Mouse (Mus musculus) R1 (cell line): Measurements from ENCODE around the gene Spam1.

ENCODE experiments used
- DNase-seq: peaks from one replicate; pipeline ENCODE4 v3.0.0-alpha.2; 2018; ENCODE audit warnings: low read depth, low spot score

The Spam1 gene

DNA sequence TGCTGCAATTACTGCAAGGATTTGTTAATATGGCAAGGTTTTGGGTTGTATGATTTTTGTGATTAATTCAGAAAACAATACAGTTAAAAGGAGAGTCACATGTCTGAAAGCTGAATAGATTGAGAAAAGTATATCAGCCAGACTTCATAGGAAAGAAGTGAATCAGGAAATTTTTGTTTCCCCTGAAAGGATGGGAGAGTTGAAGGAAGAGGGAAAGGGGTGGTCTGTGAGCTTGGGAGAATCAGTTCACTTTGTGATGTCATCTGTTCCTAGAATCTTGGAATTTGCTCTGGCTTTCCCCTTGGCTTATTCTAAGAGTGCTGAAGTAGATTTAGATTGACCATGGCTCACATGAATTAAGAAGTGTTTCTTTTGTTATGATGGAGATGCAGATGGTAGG lies at the start of gene Spam1:
TSS of gene Spam1 (plus strand) at position 301 of the 400 bp plus-strand sequence.
- no peak for DNase-seq

DNA sequence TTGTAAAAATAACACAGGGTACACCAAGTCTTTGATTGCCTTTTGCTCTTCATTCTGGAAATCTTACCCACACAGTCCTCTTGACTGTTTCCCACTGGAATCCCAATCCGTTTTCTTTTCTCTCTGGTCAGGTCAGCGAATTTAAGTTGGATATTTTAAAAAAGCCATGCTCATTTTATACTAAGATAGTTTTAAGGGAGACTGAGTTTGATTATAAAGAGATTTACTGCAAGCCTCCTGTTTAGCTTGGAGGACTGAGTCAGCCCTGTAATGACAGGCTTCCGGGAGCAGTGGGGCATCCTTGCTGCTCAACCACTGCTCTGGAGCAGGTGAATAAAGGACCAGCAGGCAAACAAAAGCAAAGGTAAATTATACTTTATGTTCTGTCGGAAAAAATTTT lies 43.0 kb upstream of the Spam1 start, which contains the start of gene Hyal4:
TSS of gene Hyal4 (plus strand) at position 301 of the 400 bp plus-strand sequence.
- DNase-seq: no peak

DNA sequence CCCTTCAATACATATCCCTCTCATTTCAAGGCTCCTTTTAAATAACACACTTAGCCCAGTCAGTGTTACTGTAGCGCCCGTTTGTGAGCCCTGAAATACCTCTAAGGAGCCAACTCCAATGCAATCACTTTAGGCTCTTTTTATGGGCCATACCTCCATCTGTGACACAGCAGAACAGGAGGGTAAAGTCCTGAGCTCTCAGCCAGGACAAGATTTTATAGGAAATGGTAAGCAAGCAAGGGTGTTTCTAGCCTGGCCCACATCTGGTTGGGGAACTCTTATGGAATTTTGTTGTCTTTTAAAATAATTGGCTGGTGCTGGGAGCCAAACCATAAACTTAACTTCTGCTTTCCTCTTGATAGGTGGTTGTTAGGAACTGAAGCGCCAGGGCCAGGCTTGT lies 31.7 kb upstream of the Spam1 start:
- DNase-seq: no peak

DNA sequence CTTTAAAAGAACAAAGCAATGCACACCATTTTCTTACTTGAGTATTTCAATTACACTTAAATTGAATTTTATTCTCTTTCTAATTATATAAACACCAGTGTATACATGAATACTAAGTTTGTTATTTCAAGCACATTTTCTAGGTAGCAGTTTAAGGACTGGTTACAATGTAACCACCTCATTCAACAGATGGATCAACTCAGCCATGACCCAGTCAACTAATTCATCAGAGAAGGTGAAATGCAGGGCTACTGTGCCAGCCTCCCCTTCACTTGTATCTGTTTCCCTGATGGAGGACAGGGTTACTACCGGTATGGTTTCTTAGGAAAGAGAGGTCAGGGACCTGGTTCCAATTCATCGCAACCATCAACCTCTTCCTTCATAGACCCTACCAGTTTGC lies 24.7 kb upstream of the Spam1 start:
- no peak for DNase-seq

DNA sequence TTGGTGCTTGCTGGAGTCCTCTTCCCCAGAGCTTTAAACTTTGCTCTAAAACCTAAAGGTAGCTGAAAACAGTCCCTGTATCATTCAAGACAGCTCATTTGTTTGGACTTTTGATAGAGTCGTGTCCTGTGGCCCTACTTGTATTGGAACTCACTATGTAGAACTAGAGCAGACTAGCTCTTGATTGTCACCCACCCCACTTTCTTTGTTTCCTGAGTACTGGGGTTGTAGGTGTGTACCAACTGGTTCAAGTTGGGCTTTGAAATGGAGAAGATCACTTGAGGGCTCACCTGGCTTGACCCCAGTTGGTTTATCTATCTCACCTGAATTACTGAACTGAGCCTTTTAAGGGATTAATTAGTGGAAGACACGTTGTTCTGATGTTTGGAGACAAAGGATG lies 11.8 kb upstream of the Spam1 start:
- peak; percentile 5 for DNase-seq

DNA sequence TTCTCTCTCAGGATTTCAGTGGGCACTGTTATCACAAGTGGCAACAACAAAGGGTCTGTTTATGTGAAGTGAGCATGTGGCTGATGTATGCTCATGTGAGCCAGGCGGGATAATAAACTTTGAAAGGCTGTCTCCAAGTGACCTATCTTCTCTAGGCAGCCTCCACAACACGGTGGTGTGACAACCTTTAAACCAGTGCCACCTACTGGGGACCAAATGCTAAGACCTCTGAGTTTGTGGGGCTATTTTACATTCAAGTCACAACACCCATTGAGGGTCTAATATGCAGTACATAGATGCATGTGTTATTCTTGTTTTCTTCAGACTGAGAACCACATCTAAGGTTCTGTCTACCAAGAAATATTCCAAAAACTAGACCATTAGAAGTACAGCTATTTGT lies 31.1 kb downstream of the Spam1 start:
- peak; percentile 23 for DNase-seq
